Mouse (Mus musculus): ENCODE data around the gene Hyal2.
"Not testable (repeated sequence)": the region's sequence is repeated elsewhere in the genome, so short reads cannot be mapped to it uniquely, and the experiment has no call there.

Hyal2 gene

DNA sequence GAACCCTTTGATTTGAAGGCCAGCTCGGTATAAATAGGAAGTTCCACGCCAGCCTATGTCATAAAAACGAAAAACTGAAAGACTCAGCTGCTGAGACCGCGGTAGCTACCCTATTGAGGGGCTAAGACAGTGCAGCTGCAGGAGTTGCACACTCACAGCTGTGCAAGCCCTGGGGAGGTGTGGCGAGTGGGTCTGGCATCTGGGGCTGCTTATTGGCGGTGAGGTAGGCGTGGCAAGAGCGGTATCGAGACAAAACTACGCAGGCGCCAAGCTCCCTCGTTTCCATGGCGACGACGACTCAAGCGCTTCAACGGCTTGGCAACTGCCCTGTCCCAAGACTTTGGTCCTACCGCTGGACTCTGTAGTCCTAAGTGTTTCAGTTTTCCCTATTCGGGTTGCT is 20.7 kb upstream of the Hyal2 start, which contains the start of gene Zmynd10:
Zmynd10 (plus strand) TSS at position 273 of the 400 bp plus-strand sequence.
- peak; percentile 83 for DNase-seq (ENCODE audit: low spot score)

DNA sequence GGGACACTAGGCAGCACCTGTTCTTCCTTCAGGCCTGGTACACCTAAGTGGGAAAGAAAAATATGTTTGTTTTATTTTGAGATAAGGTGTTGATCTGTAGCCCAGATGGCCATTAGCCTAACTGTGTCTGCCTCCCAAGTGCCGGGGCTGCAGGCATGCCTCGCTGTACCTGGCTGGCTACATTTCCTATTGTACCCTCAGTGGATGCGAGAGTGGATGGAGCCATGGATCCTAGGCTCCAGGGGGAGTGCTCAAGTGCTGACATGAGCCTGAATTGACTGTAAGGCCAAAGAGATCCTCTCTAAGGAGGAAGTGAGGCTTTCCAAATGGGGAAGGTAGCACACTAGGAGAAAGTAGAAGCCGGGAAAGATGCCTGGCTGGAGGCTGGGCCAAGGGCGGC is 19.8 kb upstream of the Hyal2 start:
- no peak for DNase-seq (ENCODE audit: low spot score)

DNA sequence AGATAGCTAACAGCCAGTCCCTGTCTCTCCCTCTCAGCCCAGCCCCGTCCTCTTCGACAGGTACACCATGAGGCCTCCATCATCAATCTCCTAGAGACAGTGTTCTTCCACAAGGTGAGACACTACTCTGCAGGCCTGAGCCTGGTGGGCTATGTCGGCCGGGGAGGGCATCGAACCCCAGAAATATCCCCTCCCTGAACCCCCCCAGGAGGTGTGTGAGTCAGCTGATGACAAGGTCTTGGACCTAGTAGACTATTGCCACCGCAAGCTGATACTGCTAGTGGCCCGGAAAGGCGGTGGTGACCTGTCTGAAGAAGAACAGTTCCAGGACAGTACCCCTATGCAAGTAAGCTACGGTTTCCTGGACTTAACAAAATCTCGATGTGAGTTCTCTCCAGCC is 18.9 kb upstream of the Hyal2 start:
- no peak for DNase-seq (ENCODE audit: low spot score)

DNA sequence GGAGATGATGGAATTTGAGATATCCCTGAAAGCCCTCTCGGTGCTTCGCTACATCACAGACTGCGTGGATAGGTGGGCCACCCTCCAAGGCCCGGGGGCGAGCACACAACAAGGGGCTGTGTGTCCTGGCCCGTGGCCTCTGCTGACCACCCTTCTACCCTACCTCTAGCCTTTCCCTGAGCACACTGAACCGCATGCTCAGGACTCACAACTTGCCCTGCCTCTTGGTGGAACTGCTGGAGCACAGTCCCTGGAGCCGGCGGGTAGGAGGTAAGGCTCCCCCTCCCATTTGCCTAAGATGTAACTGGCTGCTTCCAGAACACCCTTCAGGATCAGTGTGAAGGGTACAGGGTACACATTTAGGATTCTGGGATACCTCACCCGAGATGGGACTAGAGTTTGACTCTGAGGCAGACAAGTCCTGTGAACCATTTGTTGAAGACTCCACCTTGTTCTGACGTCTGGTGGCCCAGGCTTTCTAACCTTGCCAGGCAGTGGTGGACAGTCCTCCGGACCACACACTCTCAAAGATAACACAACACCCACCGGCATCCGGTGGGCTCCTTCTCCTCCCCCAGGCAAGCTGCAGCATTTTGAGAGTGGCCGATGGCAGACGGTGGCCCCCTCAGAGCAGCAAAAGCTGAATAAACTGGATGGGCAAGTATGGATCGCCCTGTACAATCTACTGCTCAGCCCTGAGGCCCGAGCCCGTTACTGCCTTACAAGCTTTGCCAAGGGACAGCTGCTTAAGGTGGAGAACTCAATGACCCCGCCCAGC is 18.3 kb upstream of the Hyal2 start:
- no peak for DNase-seq (ENCODE audit: low spot score)

DNA sequence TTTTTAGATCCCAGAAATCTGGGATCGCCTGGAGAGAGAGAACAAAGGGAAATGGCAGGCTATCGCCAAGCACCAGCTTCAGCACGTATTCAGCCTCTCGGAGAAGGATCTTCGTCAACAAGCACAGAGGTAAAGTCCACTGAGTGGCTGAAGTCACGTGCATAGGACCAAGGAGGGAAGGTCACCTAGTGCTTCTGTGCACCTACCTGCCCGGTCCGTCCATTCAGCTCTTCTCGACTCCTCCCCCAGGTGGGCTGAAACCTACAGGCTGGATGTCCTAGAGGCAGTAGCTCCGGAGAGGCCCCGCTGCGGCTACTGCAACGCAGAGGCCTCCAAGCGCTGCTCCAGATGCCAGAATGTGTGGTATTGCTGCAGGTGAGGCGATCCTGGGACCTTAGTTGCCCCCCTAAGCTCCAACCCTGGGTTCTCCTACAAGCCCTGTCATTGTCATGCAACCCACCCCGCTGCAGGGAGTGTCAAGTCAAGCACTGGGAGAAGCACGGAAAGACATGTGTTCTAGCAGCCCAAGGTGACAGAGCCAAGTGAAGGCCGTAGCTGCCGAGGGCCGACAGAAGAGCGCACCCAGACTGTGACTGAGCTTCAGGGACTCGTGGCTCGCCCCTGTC is 17.1 kb upstream of the Hyal2 start:
- DNase-seq (ENCODE audit: low spot score), result peak; percentile 90

DNA sequence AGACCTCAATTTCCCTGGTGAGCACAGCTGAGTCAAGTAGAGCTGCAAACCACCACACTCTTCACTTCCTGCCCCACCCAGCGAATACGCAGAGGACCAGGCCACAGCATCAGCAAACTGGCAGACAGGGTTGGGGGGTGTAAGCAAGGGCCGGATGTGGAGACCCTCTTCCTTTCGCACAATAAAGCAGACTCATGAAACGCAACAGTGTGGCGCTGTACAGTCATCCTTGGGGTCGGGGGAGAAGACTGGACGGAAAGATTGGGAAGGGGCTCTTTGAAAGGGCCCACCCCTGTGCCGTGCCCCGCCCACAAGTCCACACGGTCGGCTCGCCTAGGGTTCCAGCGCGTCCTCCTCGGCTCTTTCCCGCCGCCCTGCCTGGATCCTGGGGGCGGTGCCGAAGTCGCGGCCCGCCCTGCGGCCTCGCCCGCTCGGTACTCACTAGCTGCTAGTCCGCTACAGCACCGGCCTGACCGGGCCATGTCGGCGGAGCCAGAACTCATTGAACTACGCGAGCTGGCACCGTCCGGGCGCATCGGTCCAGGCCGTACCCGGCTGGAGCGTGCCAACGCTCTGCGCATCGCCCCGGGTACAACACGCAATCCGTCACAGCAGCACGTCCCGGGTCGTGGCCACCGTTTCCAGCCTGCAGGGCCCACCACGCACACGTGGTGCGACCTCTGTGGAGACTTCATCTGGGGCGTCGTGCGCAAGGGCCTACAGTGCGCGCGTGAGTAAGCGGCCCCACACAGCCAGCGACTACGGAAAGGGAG is 16.4 kb upstream of the Hyal2 start, which contains the start of gene Rassf1:
Rassf1 (plus strand) TSS at position 439 of the 773 bp plus-strand sequence.
- DNase-seq (ENCODE audit: low spot score), result peak; percentile 91

DNA sequence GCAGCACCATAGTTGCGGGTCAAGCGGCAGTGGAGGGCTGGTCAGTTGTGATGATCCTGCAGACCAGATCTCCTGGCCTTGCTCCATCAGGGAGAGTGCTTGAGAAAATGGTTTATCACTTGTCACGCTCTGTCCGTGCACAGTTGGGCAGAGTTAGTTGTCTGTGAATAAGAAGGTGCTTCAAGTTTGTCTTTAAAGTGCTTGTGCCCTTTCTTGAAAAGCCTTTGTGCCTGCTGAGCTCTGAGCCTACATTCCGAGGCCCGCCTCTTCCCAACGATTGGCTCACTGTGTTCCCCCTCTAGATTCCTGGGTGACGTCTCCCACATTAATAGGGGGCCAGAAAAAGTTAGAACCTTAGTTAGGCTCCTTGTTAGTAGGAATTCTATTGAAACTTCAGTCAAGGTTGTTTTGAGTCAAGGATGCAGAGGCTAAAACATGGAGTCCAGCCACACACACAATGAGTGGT is 15.8 kb upstream of the Hyal2 start:
- DNase-seq (ENCODE audit: low spot score), result peak; percentile 51

DNA sequence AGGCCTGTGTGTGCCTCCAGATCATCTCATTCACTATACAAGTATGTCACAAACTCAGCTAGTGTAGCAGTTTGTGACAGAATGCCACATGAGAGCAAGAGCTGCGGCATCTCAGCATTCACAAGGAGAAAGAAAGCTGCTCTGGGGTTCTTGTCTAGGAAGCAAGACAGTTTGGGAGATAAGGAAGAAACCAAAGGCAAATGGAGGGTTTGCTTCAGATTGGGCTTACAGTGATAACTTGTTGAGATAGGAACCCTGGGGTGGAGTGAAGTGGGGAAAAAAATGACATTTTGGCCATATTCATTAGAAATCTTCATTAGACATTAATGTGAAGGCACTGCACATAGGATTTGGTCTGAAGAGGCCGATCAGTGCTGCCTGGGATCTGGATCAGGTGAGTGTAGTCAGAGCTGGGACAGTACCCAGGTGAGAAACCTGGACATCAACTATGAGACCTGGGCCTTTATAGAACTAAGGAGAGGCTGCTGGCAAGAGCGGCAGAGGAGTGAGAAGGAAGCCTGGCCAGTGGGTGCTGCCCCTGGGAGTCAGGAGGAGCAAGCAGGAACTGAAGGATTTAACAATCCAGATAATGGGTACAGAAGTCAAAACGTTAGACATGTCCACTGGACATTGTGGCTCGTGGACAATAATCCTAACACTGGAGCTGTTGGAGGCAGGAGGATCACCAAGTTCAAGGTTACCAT is 14.9 kb upstream of the Hyal2 start:
- no peak for DNase-seq (ENCODE audit: low spot score)

DNA sequence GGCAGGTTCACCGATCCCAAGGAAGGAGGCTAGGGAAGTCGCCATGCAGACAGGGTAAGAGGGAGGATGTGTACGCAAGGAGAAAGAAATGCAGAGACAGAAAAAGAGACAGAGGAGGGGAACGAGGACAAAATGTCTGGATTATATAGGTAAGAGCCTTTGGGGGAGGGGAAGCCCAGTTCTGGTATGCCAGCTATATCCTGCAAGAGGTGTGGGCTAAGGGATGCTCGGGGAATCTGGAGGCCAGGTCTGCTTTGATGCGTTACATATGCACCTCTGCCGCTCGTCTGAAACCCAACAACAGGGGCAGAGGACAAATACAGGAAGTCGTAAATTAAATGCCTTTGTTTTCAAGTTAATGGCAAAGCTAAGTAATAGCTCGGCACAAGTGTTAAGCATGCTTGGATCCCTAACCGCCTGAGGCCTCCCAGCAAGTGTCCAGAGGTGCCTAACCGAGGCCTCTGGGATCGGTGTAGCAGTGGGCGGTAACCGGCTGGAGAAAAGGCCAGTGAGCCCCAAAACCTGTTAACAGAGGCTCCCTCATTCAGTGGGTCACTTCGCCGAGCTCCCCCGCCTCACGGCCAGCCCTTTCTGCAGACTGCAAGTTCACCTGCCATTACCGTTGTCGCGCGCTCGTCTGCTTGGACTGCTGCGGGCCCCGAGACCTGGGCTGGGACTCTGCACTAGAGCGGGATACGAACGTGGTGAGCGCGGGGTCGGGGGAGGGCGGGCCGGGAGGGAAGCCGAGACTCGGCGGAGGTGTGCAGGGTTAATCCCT is 14.0 kb upstream of the Hyal2 start:
- DNase-seq (ENCODE audit: low spot score), result no peak

DNA sequence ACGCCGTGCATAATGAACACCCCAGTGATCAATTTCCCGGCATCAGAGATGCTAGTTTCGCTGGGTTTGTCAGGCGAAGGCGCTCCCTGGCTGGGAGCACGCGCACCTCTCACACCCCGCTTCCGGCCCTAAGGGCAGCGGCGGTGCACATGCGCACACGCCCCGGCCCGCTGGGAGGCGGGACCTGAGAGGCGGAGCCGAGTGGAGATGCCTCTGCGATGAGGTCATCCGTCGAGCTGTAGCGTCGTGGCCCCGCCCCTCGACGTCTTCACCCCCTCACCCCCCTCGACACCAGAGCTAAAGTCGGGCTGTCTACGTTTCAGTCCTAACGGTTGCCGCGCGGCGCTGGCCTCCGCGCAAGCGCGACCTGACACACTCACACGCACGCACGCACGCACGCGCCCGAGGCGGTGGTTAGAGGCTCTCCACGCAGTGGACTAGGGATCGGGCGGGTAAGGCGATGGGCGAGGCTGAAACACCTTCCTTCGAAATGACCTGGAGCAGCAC is 13.4 kb upstream of the Hyal2 start:
- peak; percentile 98 for DNase-seq (ENCODE audit: low spot score)

DNA sequence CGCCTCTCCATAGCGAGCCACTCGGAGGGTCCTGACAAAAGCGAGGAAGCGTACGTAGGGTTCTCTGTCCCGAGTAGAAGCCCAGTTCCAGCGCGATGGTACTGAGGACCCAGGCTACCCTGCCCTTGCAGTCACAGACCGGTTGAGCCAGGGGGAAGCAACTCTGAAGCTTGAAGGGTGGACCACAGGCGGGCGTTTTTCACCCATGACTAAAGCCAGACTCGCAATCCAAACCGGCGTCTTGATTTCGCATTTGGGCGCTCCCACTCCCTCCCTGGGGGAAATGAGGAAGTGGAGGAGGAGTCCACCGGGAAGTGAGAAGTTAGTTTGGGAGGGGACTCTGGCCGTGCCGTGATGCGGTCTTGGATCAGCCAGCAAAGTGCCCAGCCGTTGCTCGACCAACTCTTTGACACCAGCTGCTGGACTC is 12.7 kb upstream of the Hyal2 start:
- DNase-seq (ENCODE audit: low spot score), result peak; percentile 73

DNA sequence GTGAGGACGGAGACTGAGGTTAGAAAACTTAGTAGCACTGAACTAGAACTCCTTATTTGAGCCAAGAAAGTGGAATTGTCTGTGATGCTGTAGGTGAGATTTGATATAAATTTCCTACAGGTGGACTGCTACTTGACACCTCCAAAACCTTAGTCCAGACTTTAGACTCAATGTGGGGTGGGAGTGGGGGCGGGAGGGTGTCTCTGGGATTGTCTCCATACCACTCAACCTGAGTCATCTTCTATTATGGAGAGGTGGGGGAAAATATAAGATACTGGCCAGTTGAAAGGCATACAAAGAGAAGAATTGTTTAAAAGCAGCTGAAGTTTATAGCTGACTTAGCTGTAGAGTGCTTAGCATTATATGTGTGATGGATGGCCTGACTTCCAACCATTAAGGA is 12.0 kb upstream of the Hyal2 start:
- DNase-seq (ENCODE audit: low spot score), result no peak

DNA sequence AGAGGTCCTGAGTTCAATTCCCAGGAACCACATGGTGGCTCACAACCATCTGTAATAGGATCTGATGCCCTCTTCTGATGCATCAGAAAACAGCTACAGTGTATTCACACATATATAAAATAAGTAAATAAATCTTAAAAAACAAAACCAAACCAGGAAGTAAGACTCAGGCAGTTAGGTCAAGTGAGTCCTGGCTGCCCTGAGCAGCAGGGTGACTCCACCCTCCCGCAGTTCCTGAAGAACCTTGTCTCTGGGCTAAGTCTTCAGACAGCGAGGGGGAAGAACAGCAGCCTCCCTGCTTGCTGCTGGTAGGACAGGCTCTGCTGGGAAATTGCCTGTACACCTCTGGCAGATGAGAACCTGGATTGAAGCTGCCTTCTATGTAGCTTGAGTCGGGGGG is 11.4 kb upstream of the Hyal2 start:
- DNase-seq (ENCODE audit: low spot score), result no peak

DNA sequence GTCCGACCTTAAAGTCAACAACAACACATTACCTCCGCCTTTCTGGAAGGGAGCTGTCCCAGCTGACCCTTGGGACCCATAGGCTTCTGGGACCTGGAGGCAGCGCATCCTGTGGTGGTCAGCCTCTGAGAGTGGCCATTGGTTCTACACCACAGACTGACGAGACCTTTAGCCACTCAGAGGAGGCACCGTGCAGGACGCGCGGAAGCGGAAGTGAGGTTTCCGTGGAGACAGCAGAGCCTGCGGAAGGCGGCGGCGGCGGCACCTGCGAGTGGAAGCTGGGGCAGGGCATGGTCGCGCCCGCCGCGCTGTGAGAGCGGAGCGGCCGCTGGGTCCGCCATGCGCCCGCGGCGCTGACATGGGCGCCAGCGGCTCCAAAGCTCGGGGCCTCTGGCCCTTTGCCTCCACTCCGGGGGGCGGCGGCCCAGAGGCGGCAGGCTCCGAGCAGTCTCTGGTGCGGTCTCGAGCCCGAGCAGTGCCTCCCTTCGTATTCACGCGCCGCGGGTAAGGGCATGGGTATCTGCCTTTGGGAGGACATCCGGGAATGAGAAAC is 4.6 kb upstream of the Hyal2 start, which contains the start of gene Tusc2:
Tusc2 (plus strand) TSS at position 227 of the 553 bp plus-strand sequence.
- peak; percentile 95 for DNase-seq (ENCODE audit: low spot score)

DNA sequence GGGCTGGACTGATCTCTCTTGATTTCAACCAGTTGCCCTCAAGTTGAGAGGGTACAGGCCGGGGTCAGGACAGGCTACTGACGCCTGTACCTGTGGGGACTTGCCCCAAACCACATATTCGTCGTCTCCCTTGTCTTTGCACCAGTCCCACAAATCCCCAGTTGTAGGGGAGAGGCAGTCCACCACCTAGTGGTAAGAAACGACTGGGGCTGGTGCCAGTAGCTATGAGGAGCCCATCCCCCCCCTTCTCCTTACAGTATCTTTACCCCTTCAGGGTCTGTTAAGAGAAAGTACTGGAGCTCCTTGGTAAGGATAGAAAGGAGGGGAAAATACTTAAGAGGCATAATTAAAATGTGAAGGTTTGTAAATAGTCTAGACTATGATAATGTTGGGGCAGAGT is 2.2 kb upstream of the Hyal2 start:
- DNase-seq (ENCODE audit: low spot score), result not testable (repeated sequence)

DNA sequence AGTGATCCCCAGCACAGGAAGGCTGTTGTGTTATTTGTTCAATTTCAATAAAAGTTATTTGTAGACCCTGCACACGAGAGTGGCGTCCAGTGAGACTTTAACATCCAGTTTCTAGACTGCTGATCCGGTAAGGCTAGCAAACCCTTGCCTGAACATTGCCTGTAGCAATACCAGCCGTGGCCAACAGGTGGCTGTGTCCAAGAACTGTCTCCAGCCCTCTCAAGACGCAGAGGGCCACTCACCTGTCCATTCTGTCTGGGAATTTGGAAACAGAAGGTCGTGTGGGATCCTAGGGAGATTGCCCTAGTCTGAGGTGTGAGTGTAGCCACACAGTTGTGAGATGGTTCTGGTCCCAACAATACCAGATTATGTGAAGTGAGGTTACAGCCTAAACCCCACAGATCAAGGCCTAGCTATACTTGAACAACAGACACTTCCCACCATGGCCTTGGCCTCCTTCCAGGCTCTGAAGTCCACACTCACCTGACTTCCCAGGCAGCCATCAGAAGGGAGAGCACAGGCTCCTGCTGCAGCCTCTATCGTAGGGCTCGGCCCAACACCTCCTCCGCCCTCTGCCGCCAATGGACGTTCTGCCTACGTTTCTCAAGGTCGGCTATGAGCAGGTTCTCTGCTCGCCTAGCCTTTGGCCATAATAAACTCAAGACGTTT is 1.6 kb upstream of the Hyal2 start:
- DNase-seq (ENCODE audit: low spot score), result peak; percentile 82

DNA sequence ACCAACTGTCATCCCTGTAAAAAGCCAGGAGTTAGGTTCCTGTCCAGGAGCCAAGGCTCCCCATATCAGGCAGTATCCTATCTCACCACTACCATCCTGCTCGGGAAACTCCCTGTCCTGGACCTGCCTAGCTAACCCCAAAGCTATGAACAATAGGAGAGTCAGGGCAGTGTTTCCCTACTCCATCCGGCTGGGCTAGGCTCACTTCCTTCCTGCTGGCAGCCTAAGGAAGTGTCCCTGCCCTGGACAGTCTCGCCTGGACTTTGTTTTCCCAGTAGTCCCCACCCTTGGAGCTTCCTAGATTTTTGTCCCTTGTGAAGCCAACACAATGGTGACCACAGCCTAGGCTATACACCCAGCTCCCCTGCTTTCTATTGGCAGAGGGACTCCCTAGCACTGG is 890 bp upstream of the Hyal2 start:
- peak; percentile 50 for DNase-seq (ENCODE audit: low spot score)

DNA sequence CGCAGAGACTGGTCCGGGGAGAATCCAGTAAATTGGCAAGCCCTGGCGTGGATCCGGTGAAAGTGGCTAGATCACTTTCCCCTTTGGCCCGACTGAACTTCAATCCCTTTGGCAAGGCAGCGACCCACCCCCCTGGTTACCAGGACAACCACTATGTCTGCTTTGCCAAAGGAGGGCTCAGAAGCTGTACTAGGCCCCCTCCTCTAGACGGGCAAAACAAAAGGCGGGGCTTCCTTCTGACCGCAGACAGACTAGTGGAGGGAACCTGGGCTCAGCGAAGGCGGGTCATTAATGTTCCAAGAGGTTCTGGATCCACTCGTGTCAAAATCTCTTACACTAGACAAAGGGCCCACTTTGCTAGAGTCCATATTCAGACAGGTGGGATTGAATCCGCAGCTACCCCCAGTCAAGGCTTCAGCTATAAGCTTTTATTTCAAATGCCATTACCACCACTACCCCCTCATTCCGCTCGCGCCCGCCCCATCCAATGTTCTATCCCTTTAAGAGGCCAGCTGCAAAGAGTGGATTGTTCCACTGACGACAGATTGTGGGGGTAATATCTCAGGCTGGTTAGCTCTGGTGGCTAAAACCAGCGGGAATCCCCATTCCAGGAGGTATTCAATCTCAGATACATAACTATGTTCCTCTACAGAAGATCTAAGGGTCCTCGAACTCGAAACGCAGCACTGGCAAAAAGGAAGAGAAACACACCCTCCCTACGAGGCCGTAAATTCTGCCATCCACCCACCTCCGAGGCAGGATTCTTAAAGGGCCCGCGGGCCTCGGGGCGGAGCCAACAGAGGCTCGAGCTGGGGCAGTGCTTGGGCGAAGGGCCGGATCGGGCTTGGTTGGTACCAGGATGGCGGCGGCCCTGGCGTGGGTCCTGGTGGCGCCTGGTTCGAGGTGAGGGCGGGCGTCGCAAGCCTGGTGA is 851 bp downstream of the Hyal2 start:
- peak; percentile 92 for DNase-seq (ENCODE audit: low spot score)

DNA sequence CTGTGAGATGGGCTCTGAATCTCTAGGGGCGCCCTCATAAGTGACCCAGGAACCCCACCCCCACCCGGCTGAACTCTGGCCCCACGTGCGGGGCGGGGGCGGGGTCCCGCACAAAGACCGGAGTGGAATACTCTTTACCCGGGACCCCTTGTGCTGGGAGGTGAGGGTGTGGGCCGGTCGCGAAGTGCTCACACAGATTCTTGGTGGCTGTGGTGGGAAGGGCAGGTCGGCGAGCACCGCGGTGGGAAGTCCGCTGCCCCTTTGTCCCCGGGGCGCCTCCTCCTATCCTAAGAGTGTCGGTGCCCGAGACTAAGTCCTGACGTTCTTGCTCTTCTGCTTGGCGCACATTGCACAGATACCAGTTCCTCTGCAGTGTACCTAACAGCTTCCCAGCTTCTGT is 1.5 kb downstream of the Hyal2 start:
- DNase-seq (ENCODE audit: low spot score), result no peak

Measured in yolk sac, embryonic 10.5 days (tissue).